In the genomic region with DNA sequence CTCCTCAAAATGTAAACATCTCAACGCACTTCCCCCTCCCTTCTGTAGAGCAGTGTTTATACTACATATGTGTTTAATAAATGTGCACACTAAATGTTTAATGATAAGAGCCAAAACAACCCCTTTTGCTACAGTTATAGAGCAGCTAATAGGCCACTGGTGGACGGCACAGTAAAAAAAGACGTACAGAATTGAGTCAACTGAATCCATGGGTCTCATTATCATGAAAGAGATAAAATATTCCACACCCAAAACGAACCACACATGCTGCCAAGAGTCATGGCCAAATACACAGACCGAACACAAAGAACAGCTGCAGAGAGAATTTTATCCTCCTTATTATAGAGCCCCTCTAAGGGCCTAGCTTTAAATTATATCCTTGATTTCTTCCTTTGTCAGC, we compare ENCODE assay signal across 26 mouse cellular contexts.
DNase-seq lines count a peak whose midpoint lies in the region; ATAC-seq and TF ChIP-seq lines count a peak whose summit lies in the region.
"Had no signal": no experiment of that assay in that cellular context is flagged by ENCODE, and none has a peak within 500 bp of the region (broad histone marks: within the 10 kb centered on the region; RNA-seq: fewer than 3 reads in every experiment).

No protein-coding gene starts in this region.

- peak; percentile 51 for ATAC-seq in forebrain, postnatal 0 days
- ATAC-seq in forebrain, embryonic 11.5 days (replicated peaks; ENCODE audit: low FRiP score): no peak
- peak; percentile 96 for ATAC-seq in lung, embryonic 14.5 days (ENCODE audit: insufficient read depth)
- ATAC-seq in megakaryocyte progenitor cell, adult 5-6 weeks (replicated peaks; ENCODE audit: poor library complexity): peak; percentile 84
- ATAC-seq: CD4-positive, CD25-positive, alpha-beta regulatory T cell, adult 4 months; forebrain, embryonic 14.5 days; hindbrain, postnatal 0 days; midbrain, embryonic 16.5 days had no signal

- H3K27me3 ChIP-seq in forebrain, postnatal 0 days (ENCODE audit: insufficient read depth, low read length): no peaks in the 10 kb centered on the region
- H3K27me3 ChIP-seq in forebrain, embryonic 11.5 days (ENCODE audit: control insufficient read depth, insufficient read depth, low read length): no peaks in the 10 kb centered on the region
- no peaks in the 10 kb centered on the region for H3K27me3 ChIP-seq in lung, embryonic 14.5 days (ENCODE audit: insufficient read depth, low read length)
- H3K27me3 ChIP-seq: embryonic facial prominence, embryonic 12.5 days; heart, embryonic 13.5 days; liver, embryonic 13.5 days; megakaryocyte, embryonic 14.5 days; neural tube, embryonic 15.5 days had no signal

- H3K9me3 ChIP-seq in forebrain, postnatal 0 days (ENCODE audit: low read length): no peaks in the 10 kb centered on the region
- no peaks in the 10 kb centered on the region for H3K9me3 ChIP-seq in forebrain, embryonic 11.5 days (ENCODE audit: control insufficient read depth, low read length)
- H3K9me3 ChIP-seq in lung, embryonic 14.5 days (ENCODE audit: low read depth, low read length): no peaks in the 10 kb centered on the region
- H3K9me3 ChIP-seq: embryonic facial prominence, embryonic 12.5 days; heart, embryonic 13.5 days; liver, embryonic 13.5 days; neural tube, embryonic 15.5 days had no signal

- DNase-seq in forebrain, postnatal 0 days: no peak
- DNase-seq in forebrain, embryonic 11.5 days (ENCODE audit: low spot score): no peak
- DNase-seq in lung, embryonic 14.5 days: peak; percentile 73
- DNase-seq in lung, postnatal 36 days: no peak
- peak; percentile 22 for DNase-seq in brain, embryonic 14.5 days (ENCODE audit: low read depth)
- DNase-seq in c-Kit-positive CD71-positive TER-119-positive erythroid progenitor cells, embryonic 14.5 days (ENCODE audit: low spot score): no peak
- DNase-seq: adrenal gland, postnatal 25 days; cerebellum, adult 11 months; cerebellum, adult 9-11 months; gastrocnemius, postnatal 10 days; heart, adult 18-20 months; heart, postnatal 14 days; kidney, adult 18-20 months; kidney, postnatal 10 days; liver, embryonic 13.5 days; lung, postnatal 14 days had no signal

- H3K36me3 ChIP-seq in forebrain, postnatal 0 days (ENCODE audit: insufficient read depth): no peaks in the 10 kb centered on the region
- H3K36me3 ChIP-seq in forebrain, embryonic 11.5 days (ENCODE audit: control insufficient read depth, insufficient read depth, low read length): no peaks in the 10 kb centered on the region
- no peaks in the 10 kb centered on the region for H3K36me3 ChIP-seq in lung, embryonic 14.5 days (ENCODE audit: insufficient read depth)
- H3K36me3 ChIP-seq: embryonic facial prominence, embryonic 12.5 days; heart, embryonic 13.5 days; liver, embryonic 13.5 days; neural tube, embryonic 15.5 days had no signal

- 42% methylated on average over 5 of the region's 5 CpGs for WGBS in forebrain, postnatal 0 days
- 89% methylated on average over 5 of the region's 5 CpGs for WGBS in forebrain, embryonic 11.5 days
- WGBS in lung, embryonic 14.5 days: 26% methylated on average over 5 of the region's 5 CpGs

- TF ChIP-seq CTCF in forebrain, postnatal 0 days (IDR thresholded peaks at IDR 0.05; ENCODE audit: low read depth): no peak
- no peak for TF ChIP-seq CTCF in lung, embryonic 14.5 days (IDR thresholded peaks at IDR 0.05; ENCODE audit: low read depth)
- no peak for TF ChIP-seq CTCF in brain, embryonic 14.5 days (IDR thresholded peaks at IDR 0.05; ENCODE audit: borderline replicate concordance, extremely low read depth, insufficient read depth, insufficient read length)

- no peak for TF ChIP-seq POLR2A in brain, embryonic 14.5 days (IDR thresholded peaks at IDR 0.05; ENCODE audit: borderline replicate concordance, extremely low read depth, insufficient read depth, insufficient read length, poor library complexity, severe bottlenecking)

- H3K4me1 ChIP-seq in forebrain, postnatal 0 days (ENCODE audit: insufficient read depth): no peaks in the 10 kb centered on the region
- H3K4me1 ChIP-seq in forebrain, embryonic 11.5 days (replicated peaks; ENCODE audit: control insufficient read depth, insufficient read depth, low read length): no peaks in the 10 kb centered on the region
- peaks cover 6% of the 10 kb centered on the region; the same call in 1 of the 2 replicates for H3K4me1 ChIP-seq in lung, embryonic 14.5 days (ENCODE audit: insufficient read depth)
- H3K4me1 ChIP-seq: embryonic facial prominence, embryonic 12.5 days; liver, embryonic 13.5 days; megakaryocyte, embryonic 14.5 days; neural tube, embryonic 15.5 days had no signal

- no peak overlapping the region for H3K4me3 ChIP-seq in forebrain, postnatal 0 days (ENCODE audit: low read depth, low read length)
- no peak overlapping the region for H3K4me3 ChIP-seq in forebrain, embryonic 11.5 days (ENCODE audit: low read depth, low read length)
- no peak overlapping the region for H3K4me3 ChIP-seq in lung, embryonic 14.5 days (ENCODE audit: low read depth, low read length)
- H3K4me3 ChIP-seq: embryonic facial prominence, embryonic 12.5 days; erythroblast, embryonic 14.5 days; heart, embryonic 13.5 days; liver, embryonic 13.5 days; megakaryocyte, embryonic 14.5 days; neural tube, embryonic 15.5 days had no signal

- H3K4me2 ChIP-seq in forebrain, postnatal 0 days (ENCODE audit: low read depth): no peak overlapping the region
- no peak overlapping the region for H3K4me2 ChIP-seq in forebrain, embryonic 11.5 days (ENCODE audit: low read depth, low read length, severe bottlenecking)
- no peak overlapping the region for H3K4me2 ChIP-seq in lung, embryonic 14.5 days
- H3K4me2 ChIP-seq: embryonic facial prominence, embryonic 12.5 days; heart, embryonic 13.5 days; liver, embryonic 13.5 days; neural tube, embryonic 15.5 days had no signal

- no peak overlapping the region for H3K9ac ChIP-seq in forebrain, postnatal 0 days
- H3K9ac ChIP-seq in forebrain, embryonic 11.5 days (ENCODE audit: low read length): no peak overlapping the region
- H3K9ac ChIP-seq in lung, embryonic 14.5 days: no peak overlapping the region
- H3K9ac ChIP-seq: embryonic facial prominence, embryonic 12.5 days; heart, embryonic 13.5 days; liver, embryonic 13.5 days; neural tube, embryonic 15.5 days had no signal

- no peak overlapping the region for H3K27ac ChIP-seq in forebrain, postnatal 0 days (ENCODE audit: low read depth, low read length)
- no peak overlapping the region for H3K27ac ChIP-seq in forebrain, embryonic 11.5 days (ENCODE audit: low read depth, low read length)
- peak overlapping the region; percentile 36; the same call in 1 of the 2 replicates for H3K27ac ChIP-seq in lung, embryonic 14.5 days (ENCODE audit: low read depth)
- H3K27ac ChIP-seq: embryonic facial prominence, embryonic 12.5 days; heart, embryonic 13.5 days; hindbrain, postnatal 0 days; liver, embryonic 13.5 days; neural tube, embryonic 15.5 days had no signal

Comparison
In these comparisons a context has a peak if more than half of its experiments do, and no peak if none do; other contexts are left out.
1. DNase-seq: peak in lung, embryonic 14.5 days (single experiment) and brain, embryonic 14.5 days (single experiment); none in forebrain, postnatal 0 days (single experiment), forebrain, embryonic 11.5 days (single experiment), lung, postnatal 36 days (single experiment) and c-Kit-positive CD71-positive TER-119-positive erythroid progenitor cells, embryonic 14.5 days (single experiment).